Mouse (Mus musculus): Measurements from ENCODE around the gene Zbed4.
A peak's percentile ranks its signal among the peaks of the same experiment; 100 is the strongest.
"Not testable (repeated sequence)": the region's sequence is repeated elsewhere in the genome, so short reads cannot be mapped to it uniquely, and the experiment has no call there.

Zbed4 gene

DNA sequence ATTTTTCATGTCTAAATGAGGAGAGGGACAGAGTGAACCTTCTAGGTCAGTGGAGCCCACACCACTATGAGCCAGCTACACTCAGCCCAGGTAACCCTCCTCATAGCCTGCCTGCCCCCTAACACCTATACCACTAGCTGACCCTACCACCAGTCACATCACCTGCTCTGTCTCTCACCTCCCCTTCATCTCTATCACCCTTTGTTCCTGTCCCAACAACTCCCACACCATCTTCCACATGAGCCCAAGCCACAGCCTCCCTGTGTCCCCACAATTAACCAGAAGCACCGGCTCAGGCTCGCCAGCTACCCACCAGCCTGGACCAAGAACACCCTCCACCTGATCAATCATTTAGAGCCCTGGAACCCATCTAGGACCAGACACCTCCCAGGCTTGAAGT lies 58.9 kb downstream of the Zbed4 start:
- DNase-seq (ENCODE audit: low spot score), result no peak

- no peak for DNase-seq (ENCODE audit: low spot score)
Measured at GRCm38 (mm10) chr15:88813262-88813661, 61.8 kb downstream of the Zbed4 start.

DNA sequence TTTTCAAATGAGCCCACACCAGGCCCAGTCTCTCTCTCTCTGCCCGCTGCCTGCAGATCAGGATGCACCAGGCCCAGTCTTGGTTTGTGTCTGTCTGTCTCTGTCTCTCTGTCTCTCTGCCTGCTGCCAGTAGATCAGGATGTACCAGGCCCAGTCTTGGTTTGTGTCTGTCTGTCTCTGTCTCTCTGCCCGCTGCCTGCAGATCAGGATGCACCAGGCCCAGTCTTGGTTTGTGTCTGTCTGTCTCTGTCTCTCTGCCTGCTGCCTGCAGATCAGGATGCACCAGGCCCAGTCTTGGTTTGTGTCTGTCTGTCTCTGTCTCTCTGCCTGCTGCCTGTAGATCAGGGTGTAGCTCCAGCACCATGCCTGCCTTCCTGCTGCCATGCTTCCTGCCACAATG lies 62.4 kb downstream of the Zbed4 start:
- DNase-seq (ENCODE audit: low spot score), result not testable (repeated sequence)

DNA sequence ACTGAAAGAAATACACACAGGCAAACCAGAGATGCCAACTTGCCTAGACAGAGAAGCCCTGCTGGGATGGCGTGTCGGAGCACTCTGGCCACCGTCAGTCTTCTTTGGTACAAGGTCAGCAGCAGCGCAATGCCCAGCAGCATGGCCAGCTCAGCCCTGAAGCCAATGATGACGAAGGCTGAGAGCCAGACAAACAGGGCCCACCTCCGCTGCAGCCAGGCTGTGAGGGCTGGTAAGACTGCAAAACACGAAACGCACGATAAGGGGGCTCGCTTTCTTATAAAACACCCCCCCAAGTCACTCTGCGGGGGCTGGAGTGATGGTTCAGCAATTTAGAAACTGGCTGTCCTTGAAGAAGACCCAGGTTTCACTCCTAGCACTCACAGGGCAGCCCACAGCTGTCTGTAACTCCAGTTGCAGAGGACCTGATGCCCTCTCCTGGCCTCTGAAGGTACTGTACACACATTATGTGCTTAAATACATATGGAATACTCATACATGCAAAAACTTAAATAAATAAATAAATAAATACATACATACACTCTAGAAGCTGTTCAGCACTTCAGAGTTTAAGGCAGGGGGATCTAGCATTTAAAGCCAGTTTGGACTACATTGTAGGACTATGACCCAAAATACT lies 63.1 kb downstream of the Zbed4 start:
- peak; percentile 20 for DNase-seq (ENCODE audit: low spot score)

- no peak for DNase-seq (ENCODE audit: low spot score)
Measured at GRCm38 (mm10) chr15:88815196-88815700, 63.8 kb downstream of the Zbed4 start.

DNA sequence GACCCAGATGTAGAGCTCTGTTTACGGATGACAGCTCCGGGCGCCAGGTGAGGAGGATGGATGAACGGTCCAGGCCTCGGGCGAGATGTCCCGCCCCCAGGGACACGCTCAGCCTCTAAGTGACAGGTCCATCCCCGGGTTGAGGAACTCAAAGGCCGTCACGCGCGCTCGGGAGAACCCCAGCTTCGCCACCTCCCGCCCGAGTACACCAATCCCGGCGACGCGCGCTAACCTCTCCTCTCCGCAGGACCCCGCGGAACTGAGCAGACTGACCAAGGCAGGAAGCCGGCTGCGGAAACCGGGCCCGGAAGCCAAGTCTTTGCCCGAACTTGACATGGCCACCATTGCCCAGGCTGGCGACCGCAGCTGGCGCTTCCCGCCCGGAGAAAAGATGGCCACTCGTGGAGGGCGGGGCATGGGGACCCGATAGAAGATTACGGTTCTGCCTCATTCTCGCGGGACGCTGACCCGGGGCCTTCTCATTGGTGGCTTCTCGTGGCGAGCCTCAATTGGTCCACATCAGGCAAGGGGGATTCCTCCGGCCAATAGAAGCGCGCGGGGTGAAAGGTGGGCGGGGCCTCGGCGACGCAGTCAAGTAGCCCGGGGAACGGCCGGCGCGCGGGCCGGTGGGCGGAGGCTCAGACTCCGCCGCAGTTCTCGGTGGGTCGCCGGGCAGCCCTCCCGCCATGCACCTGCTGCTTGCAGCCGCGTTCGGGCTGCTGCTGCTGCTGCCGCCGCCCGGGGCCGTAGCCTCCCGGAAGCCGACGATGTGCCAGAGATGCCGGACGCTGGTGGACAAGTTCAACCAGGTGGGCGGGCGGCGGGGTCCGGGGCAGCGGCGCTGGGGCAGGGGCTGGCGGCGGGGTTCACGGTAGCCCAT lies 67.8 kb downstream of the Zbed4 start, which contains the start of the genes Alg12 and Creld2:
Gene Alg12, minus strand, starts transcription at position 293 of the 880 bp plus-strand sequence.
Gene Creld2, plus strand, starts transcription at position 621 of the 880 bp plus-strand sequence.
- DNase-seq (ENCODE audit: low spot score), result peak; percentile 99

- DNase-seq (ENCODE audit: low spot score), result peak; percentile 9
Measured at GRCm38 (mm10) chr15:88819906-88820303, 68.4 kb downstream of the Zbed4 start.

DNA sequence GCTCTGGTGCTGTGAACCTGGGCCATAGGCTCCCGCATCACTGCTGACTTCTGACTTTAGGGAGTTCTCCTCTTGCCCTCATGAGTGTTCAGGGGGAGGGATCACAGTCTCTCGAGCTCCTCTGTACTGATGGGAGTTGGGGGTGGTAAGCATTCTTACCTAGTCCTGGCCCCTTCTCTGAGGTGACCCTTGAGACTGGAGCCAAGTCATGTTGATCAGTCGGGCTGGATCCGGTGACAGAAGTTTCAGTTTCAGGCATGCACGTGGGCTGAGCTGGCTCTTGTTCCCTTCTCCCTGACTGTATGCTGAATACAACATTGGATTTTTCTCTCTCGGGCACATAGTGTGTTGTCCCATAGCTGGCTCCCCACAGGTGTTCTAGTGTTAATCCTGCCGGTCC lies 69.9 kb downstream of the Zbed4 start:
- no peak for DNase-seq (ENCODE audit: low spot score)

DNA sequence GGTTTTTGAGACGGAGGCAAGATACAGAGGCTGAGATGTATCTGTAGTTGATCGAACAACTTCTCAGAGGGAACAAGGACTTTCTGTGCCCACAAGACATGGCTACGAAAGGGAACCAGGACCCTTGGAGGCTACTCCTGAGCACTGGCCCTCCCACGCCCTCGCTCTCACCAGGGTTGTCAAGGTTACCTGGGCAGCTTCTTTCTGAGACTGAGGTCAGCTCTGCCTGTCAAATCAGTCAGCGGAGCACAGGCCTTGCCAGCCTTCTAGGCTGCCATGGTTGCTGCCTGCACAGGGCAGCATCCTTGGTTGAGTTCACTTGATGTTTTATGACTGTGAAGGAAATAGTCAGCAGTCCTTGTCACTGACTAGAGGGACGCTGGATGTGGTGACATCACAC lies 71.1 kb downstream of the Zbed4 start:
- DNase-seq (ENCODE audit: low spot score), result no peak

DNA sequence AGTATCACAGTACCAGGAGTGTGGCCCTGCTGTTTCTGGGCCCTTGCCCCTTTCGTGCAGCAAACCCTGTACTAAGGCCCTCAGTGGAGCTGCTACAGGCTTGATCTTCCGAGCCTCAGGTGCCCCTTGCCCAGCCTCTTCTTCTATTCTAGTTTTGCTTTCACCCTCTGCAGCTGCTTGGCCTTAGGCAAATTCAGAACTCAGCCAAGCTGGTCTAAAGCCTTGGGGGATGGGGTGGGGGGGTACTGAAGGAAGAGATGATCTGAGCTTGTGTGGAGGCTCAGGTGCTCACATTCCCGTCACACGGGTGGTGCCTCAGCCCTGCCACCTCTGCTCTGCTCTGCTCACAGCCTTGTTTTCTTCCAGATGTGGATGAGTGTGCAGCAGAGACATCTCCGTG lies 71.9 kb downstream of the Zbed4 start:
- no peak for DNase-seq (ENCODE audit: low spot score)

GRCm38 (mm10) chr15:88827466-88827865 lies 76.0 kb downstream of the Zbed4 start:
- DNase-seq (ENCODE audit: low spot score), result no peak

DNA sequence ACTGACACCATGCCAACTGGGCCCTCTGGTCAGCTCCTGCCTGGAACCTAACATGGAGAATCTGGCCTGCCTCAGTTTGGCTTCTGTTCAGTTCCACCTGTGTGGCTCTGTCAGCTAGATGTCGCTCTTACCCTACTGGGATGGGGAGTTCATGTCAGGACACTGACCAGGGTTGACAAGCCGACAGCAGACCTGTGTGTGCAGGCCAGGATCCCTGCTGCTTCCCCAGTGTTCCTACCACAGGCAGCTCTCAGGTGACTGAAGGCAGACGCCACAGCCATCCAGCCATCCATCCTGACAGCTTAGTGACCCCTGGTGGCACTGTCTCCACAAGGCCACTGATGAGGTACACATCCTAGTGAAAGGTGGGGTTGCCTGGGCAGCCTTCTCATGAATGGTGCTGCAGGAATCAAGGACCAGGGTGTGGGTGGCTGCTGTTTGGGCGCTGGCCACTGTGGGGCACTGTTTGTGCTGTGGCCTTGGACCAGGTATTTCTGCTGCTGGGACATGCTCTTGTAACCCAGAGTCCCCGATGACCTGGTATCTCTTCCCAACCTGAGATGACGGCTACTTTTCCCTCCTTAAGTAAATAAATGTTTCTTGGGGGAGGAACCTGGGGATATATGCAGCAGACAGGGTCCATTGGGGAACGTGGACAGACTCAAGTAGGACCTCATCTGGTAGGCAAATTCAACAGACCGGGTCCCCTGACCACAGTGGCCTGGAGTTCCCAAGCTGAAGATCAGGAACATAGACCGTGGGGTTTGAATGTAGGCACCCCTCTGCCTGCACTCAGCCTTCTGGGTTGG lies 76.7 kb downstream of the Zbed4 start:
- DNase-seq (ENCODE audit: low spot score), result peak; percentile 40

DNA sequence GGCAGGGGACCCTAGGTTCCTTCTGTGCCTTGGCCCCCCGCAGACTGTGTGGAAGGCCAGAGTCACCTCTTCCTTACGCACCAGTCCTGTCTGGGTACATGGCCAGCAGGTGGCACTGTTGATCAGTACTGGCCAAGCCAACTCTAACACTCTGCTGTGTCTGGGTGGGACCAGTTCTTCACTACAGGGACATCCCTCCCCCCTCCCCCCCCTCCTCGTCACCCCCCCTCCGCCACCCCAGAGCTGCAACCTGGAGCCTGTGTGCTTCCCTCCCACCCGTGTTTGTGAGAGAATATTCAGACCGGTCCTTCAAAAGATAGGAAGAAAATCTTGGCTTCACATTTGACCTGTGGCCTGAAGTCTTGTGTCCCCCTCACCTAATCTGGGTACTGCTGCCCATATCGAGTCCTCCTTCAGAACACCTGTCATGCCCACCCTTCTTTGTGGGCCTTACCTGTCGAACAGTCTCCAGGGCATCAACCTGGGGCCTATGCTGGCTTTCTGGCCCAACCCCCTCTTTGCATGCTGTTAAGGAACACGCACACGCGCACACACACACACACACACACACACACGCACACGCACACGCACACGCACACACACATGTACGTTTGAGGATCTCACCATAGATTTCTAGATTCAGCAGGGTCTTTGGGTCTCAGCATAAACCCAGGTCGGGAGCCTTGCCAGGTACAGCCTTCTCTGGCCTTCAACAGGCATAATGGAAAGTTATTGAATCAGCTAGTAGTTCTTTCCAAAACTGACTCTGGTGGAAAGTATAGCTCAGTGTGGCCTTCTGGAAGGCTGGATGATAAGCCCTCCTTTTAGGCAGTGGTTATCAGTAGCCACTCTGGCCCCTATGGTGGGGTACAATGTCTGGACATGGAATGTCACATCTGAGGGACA lies 77.6 kb downstream of the Zbed4 start:
- DNase-seq (ENCODE audit: low spot score), result peak; percentile 72

DNA sequence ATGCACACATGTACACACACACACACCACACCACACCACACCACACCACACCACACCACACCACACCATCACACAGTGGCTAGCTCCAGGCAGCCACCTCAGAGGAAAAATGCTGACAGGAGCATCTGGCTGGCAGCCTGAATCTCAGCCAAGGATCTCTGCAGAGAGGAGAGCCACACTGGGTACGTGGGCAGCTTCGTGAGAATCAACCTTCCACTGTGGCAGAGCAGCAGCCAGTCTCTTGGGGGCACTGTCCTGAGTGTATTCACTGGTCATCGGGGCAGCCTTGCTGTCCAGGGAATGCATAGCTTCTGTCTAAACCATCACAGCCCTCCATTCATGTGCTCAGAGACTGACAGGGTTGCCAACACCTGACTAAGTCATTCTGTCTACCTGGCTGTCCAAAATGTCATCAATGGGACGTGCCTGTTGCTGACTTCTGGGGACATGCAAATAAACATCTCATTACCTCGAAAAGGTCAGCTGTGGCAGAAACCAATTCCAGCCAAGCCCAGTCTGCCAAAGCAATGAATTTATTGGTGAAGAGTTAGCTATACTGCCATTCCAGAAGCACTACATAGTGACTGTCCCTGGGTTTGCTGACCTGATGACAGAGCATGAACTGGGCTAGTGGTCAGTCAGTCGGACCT lies 78.5 kb downstream of the Zbed4 start:
- no peak for DNase-seq (ENCODE audit: low spot score)

GRCm38 (mm10) chr15:88830696-88831095 lies 79.2 kb downstream of the Zbed4 start:
- no peak for DNase-seq (ENCODE audit: low spot score)

DNA sequence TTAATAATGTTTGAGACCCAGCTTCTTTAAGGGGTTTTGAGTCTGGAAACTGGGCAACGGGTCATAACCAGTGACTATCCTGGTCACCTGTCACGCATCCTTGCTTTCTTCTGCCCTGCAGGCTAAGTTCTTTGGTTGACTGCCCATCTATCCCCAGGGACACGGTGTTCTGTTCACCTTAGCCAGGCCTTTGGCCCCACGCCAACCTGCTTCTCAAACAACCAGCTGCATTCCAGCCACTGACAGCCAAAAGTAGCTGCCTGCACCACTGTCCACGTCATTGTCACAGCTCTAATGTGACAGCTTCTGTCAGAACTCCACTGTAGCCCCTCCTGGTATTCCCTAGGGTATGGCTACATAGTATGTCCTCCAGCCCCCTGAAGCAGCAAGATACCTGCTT lies 80.0 kb downstream of the Zbed4 start:
- no peak for DNase-seq (ENCODE audit: low spot score)

DNA sequence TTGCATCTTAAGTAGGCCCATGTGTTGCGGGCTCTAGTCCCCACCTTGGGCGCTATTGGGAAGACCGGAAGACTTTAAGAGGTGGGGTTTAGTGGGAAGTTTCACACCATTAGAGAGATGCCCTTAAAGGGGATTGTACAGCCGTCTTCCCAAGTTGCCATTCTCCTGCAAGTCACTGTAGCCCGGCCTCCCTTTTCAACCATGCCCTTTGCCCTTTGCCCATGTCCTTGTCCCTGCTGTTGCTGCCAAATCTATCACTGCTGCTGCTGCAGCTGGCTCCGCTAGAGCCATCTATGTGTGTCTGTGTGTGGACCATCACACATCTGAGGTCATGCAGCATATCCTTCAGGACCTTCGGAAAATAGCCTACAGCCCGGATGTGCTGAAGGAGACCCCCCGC lies 81.1 kb downstream of the Zbed4 start:
- DNase-seq (ENCODE audit: low spot score), result no peak

All from c-Kit-positive CD71-positive TER-119-positive erythroid progenitor cells, embryonic 14.5 days (primary cell).